Comparison of ENCODE assay signal across 8 mouse cellular contexts in genomic region chr10:60282116-60283014, GRCm38 (mm10). TPM values are rescaled to one million over a fixed set of nuclear protein-coding genes. Genes with fewer than 3 reads are reported as not detected.
DNase-seq lines count a peak whose midpoint lies in the region; ATAC-seq and TF ChIP-seq lines count a peak whose summit lies in the region.

No protein-coding gene starts in this region.

- TF ChIP-seq CTCF in lung, postnatal 0 days (IDR thresholded peaks at IDR 0.05) = no peak
- TF ChIP-seq CTCF in olfactory bulb, adult 2 months (IDR thresholded peaks at IDR 0.05; ENCODE audit: insufficient read depth, low read depth, low read length) = no peak

- no peak for TF ChIP-seq EP300 in lung, postnatal 0 days (IDR thresholded peaks at IDR 0.05)

- 0 out of 2 replicates have a peak, but pooled peaks cover 3% of the 10 kb centered on the region for H3K36me3 ChIP-seq in forebrain, embryonic 13.5 days (ENCODE audit: poor library complexity, severe bottlenecking)
- H3K36me3 ChIP-seq in forebrain, embryonic 12.5 days (replicated peaks) = peaks cover 2% of the 10 kb centered on the region; the same call in 1 of the 2 replicates
- H3K36me3 ChIP-seq in lung, postnatal 0 days (ENCODE audit: insufficient read depth, low read length) = no peaks in the 10 kb centered on the region
- no peaks in the 10 kb centered on the region for H3K36me3 ChIP-seq in forebrain, embryonic 14.5 days (ENCODE audit: control insufficient read depth, insufficient read depth, low read length)

- no peak overlapping the region for H3K4me3 ChIP-seq in forebrain, embryonic 13.5 days
- no peak overlapping the region for H3K4me3 ChIP-seq in forebrain, embryonic 12.5 days (replicated peaks)
- no peak overlapping the region for H3K4me3 ChIP-seq in lung, postnatal 0 days (ENCODE audit: low read depth, low read length)
- H3K4me3 ChIP-seq in olfactory bulb, adult 2 months (ENCODE audit: insufficient read depth, low read depth, low read length) = no peak overlapping the region
- no peak overlapping the region for H3K4me3 ChIP-seq in forebrain, embryonic 14.5 days (ENCODE audit: low read depth, low read length)

- H3K27me3 ChIP-seq in forebrain, embryonic 13.5 days = no peaks in the 10 kb centered on the region
- H3K27me3 ChIP-seq in forebrain, embryonic 12.5 days = no peaks in the 10 kb centered on the region
- no peaks in the 10 kb centered on the region for H3K27me3 ChIP-seq in lung, postnatal 0 days (replicated peaks; ENCODE audit: insufficient read depth, low read length)
- H3K27me3 ChIP-seq in forebrain, embryonic 14.5 days (replicated peaks; ENCODE audit: control insufficient read depth, insufficient read depth, low read length) = no peaks in the 10 kb centered on the region

- DNase-seq in lung, postnatal 0 days (ENCODE audit: low spot score) = peak; percentile 51
- no peak for DNase-seq in lung, postnatal 4 days
- no peak for DNase-seq in forebrain, embryonic 14.5 days (ENCODE audit: low spot score)
- DNase-seq in layer of hippocampus, postnatal 25 days (ENCODE audit: extremely low spot score in 1 of 2, low spot score in 1 of 2) = no peak

- H3K4me2 ChIP-seq in forebrain, embryonic 13.5 days = no peak overlapping the region
- H3K4me2 ChIP-seq in forebrain, embryonic 12.5 days = no peak overlapping the region
- H3K4me2 ChIP-seq in lung, postnatal 0 days (replicated peaks; ENCODE audit: low read depth, low read length) = no peak overlapping the region
- H3K4me2 ChIP-seq in forebrain, embryonic 14.5 days (ENCODE audit: low read length) = no peak overlapping the region

- no peaks in the 10 kb centered on the region for H3K9me3 ChIP-seq in forebrain, embryonic 13.5 days (replicated peaks)
- H3K9me3 ChIP-seq in forebrain, embryonic 12.5 days = no peaks in the 10 kb centered on the region
- H3K9me3 ChIP-seq in lung, postnatal 0 days (ENCODE audit: low read length) = no peaks in the 10 kb centered on the region
- H3K9me3 ChIP-seq in forebrain, embryonic 14.5 days (replicated peaks; ENCODE audit: control insufficient read depth, low read length) = no peaks in the 10 kb centered on the region

- TF ChIP-seq POLR2A in olfactory bulb, adult 2 months (IDR thresholded peaks at IDR 0.05; ENCODE audit: insufficient read depth, low read depth, low read length) = no peak

- H3K4me1 ChIP-seq in forebrain, embryonic 13.5 days = peaks cover 89% of the 10 kb centered on the region
- peaks cover 86% of the 10 kb centered on the region for H3K4me1 ChIP-seq in forebrain, embryonic 12.5 days
- peaks cover 14% of the 10 kb centered on the region; the same call in 1 of the 2 replicates for H3K4me1 ChIP-seq in lung, postnatal 0 days (ENCODE audit: insufficient read depth, low read depth, low read length)
- peaks cover 64% of the 10 kb centered on the region for H3K4me1 ChIP-seq in olfactory bulb, adult 2 months (ENCODE audit: control insufficient read depth, insufficient read depth, low read length)
- peaks cover 69% of the 10 kb centered on the region for H3K4me1 ChIP-seq in forebrain, embryonic 14.5 days (ENCODE audit: control insufficient read depth, insufficient read depth, low read length)

- no peak overlapping the region for H3K9ac ChIP-seq in forebrain, embryonic 13.5 days
- H3K9ac ChIP-seq in forebrain, embryonic 12.5 days = no peak overlapping the region
- H3K9ac ChIP-seq in lung, postnatal 0 days (replicated peaks; ENCODE audit: low read depth) = no peak overlapping the region
- no peak overlapping the region for H3K9ac ChIP-seq in forebrain, embryonic 14.5 days (ENCODE audit: low read length)

- ATAC-seq in forebrain, embryonic 13.5 days = no peak
- ATAC-seq in forebrain, embryonic 12.5 days (ENCODE audit: low FRiP score) = no peak
- no peak for ATAC-seq in lung, postnatal 0 days
- ATAC-seq in granulocyte monocyte progenitor cell, adult 5-6 weeks (replicated peaks; ENCODE audit: poor library complexity, severe bottlenecking) = 0 out of 2 replicates have a peak, but pooled peaks have one; percentile 12
- ATAC-seq in forebrain, embryonic 14.5 days = no peak

- WGBS in forebrain, embryonic 13.5 days = 72% methylated on average over 10 of the region's 10 CpGs
- 76% methylated on average over 10 of the region's 10 CpGs for WGBS in forebrain, embryonic 12.5 days
- 79% methylated on average over 10 of the region's 10 CpGs for WGBS in lung, postnatal 0 days
- 20% methylated on average over 10 of the region's 10 CpGs for WGBS in olfactory bulb, adult 2 months
- WGBS in forebrain, embryonic 14.5 days = 67% methylated on average over 10 of the region's 10 CpGs

- 0 out of 2 replicates have a peak overlapping the region, but pooled peaks have one; percentile 15 for H3K27ac ChIP-seq in forebrain, embryonic 13.5 days
- H3K27ac ChIP-seq in forebrain, embryonic 12.5 days = no peak overlapping the region
- peak overlapping the region; percentile 28; the same call in 1 of the 2 replicates for H3K27ac ChIP-seq in lung, postnatal 0 days (ENCODE audit: low read length)
- peak overlapping the region; percentile 52 for H3K27ac ChIP-seq in olfactory bulb, adult 2 months (ENCODE audit: insufficient read depth, low read depth, low read length)
- no peak overlapping the region for H3K27ac ChIP-seq in forebrain, embryonic 14.5 days (ENCODE audit: low read depth, low read length)

RNA-seq across cellular contexts. Expression of gene Psap, which starts 4.9 kb away (rescaled TPM):
- polyA plus RNA-seq in forebrain, embryonic 13.5 days (2015; fragmentation: Nextera tagmentation; extraction: Ambion mirVana) = 92.2 and 131 TPM in 2 replicates
- polyA plus RNA-seq in forebrain, embryonic 12.5 days (2016; fragmentation: Nextera tagmentation; extraction: Ambion mirVana) = 86.9 and 90.5 TPM in 2 replicates
- polyA plus RNA-seq in lung, postnatal 0 days (2015; fragmentation: Nextera tagmentation; extraction: Ambion mirVana) = 120 and 128 TPM in 2 replicates
- 263 and 293 TPM in 2 replicates for total RNA-seq in granulocyte monocyte progenitor cell, adult 5-6 weeks (2014; fragmentation: Nextera tagmentation)
- 243 and 253 TPM in 2 replicates for total RNA-seq in granulocyte monocyte progenitor cell, adult 5-6 weeks (2017)
- polyA plus RNA-seq in olfactory bulb, adult 2 months (2012; ENCODE audit: insufficient read depth, insufficient read length, low replicate concordance, missing spikeins) = 231 and 580 TPM in 2 replicates
- 164 and 170 TPM in 2 replicates for polyA plus RNA-seq in forebrain, embryonic 14.5 days (2014; fragmentation: Nextera tagmentation; extraction: Ambion mirVana)
- 1,000 to 10,000 TPM; 1,375 to 1,496 TPM for total RNA-seq in layer of hippocampus, postnatal 25 days (2021)

Comparison
In these comparisons a context has a peak if more than half of its experiments do, and no peak if none do; other contexts are left out.
1. H3K27ac ChIP-seq: peak in forebrain, embryonic 13.5 days (single experiment), lung, postnatal 0 days (single experiment) and olfactory bulb, adult 2 months (single experiment); none in forebrain, embryonic 12.5 days (single experiment) and forebrain, embryonic 14.5 days (single experiment).